Mouse (Mus musculus): ENCODE results near the gene 1700017B05Rik. TPM values are rescaled to one million over a fixed set of nuclear protein-coding genes. Genes with fewer than 3 reads are reported as not detected.

Gene 1700017B05Rik
- polyA plus RNA-seq (2014; fragmentation: Illumina TruSeq; extraction: RNeasy Lipid Tissue Mini Kit (QIAGEN cat#74804); ENCODE audit: low read depth, low replicate concordance) = 0.40 TPM

DNA sequence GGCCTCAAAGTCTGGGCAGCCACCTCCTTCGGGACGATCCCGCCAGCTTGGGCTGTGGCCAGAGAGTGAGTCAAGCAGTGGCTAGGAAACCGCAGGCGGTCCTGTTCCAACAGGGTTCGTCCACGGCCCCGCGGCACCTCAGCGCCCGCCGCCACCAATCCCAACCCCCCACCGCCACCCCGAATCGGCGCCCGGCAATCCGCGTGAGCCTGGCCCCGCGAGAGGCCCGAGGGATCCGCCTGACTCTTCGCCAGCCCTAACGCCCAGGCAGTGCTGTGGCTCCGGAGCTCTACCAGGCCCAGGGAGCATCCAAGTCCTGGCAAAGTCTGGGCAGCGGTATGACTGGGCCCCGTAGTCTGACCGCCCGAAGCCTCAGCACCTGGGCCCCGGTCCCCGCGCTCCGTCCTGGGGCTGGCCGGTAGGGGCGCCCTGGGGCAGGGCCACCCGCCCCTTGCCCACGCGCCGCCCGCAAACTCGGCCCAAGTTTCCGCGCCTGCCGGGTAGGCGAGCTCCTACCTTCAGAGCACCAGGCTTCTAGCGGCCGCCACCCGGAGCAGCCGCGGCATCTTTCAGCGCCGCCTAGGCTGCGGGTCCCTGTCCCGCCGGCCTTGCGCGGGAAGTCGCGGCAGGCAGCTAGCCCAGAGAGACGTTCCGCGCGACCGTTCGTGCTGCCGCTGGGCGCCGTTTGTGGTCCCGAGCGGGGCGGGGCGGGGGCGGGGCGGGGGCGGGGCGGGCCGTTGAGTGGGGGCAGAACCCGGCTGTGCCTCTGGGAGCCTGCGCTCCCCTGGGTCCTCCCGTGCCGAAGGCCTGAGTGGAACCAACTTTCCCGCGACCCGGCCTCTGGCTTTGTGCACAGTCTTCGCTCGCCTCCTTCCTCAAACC lies at the start of gene 1700017B05Rik:
1700017B05Rik (minus strand) TSS at position 700 of the 882 bp plus-strand sequence.

DNA sequence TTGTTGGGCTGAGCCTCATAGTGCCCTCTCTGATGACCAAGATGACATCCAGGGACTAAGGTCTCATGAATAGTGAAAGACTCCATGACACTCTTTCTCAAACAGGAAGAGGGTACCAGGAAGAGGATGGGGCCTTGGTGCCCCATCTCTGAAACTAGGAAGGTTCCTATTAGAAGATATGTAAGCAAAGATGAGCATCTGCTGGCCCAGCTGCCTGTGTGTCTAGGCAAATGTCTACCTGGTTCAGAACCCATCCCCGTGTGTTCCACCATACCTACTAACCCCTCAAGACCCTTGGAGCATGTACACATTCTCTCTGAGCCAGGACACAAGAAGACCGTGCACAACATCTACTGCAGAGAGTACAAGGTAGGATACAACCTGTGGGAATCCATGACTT lies 26.2 kb downstream of the 1700017B05Rik start, which contains the start of gene Trcg1:
Trcg1 (plus strand) TSS at position 301 of the 400 bp plus-strand sequence.

Other genes starting within 250 kb of the 1700017B05Rik start
- gene Sin3a, start 190.6 kb downstream of the 1700017B05Rik start, polyA plus RNA-seq (2014; fragmentation: Illumina TruSeq; extraction: RNeasy Lipid Tissue Mini Kit (QIAGEN cat#74804); ENCODE audit: low read depth, low replicate concordance) = 11.2 TPM
- 6.0 TPM for gene Man2c1, start 131.9 kb downstream of the 1700017B05Rik start, polyA plus RNA-seq (2014; fragmentation: Illumina TruSeq; extraction: RNeasy Lipid Tissue Mini Kit (QIAGEN cat#74804); ENCODE audit: low read depth, low replicate concordance)
- 1.7 TPM for gene Neil1, start 114.3 kb downstream of the 1700017B05Rik start, polyA plus RNA-seq (2014; fragmentation: Illumina TruSeq; extraction: RNeasy Lipid Tissue Mini Kit (QIAGEN cat#74804); ENCODE audit: low read depth, low replicate concordance)
- 9.2 TPM for gene Commd4, start 104.3 kb downstream of the 1700017B05Rik start, polyA plus RNA-seq (2014; fragmentation: Illumina TruSeq; extraction: RNeasy Lipid Tissue Mini Kit (QIAGEN cat#74804); ENCODE audit: low read depth, low replicate concordance)
- gene Trcg1, start 26.1 kb downstream of the 1700017B05Rik start, polyA plus RNA-seq (2014; fragmentation: Illumina TruSeq; extraction: RNeasy Lipid Tissue Mini Kit (QIAGEN cat#74804); ENCODE audit: low read depth, low replicate concordance) = not detected
- gene Ppcdc, start 177.5 kb upstream of the 1700017B05Rik start, polyA plus RNA-seq (2014; fragmentation: Illumina TruSeq; extraction: RNeasy Lipid Tissue Mini Kit (QIAGEN cat#74804); ENCODE audit: low read depth, low replicate concordance) = 10.6 TPM
- gene Scamp5, start 205.4 kb upstream of the 1700017B05Rik start, polyA plus RNA-seq (2014; fragmentation: Illumina TruSeq; extraction: RNeasy Lipid Tissue Mini Kit (QIAGEN cat#74804); ENCODE audit: low read depth, low replicate concordance) = 3.3 TPM
- not detected for gene Rpp25, start 241.4 kb upstream of the 1700017B05Rik start, polyA plus RNA-seq (2014; fragmentation: Illumina TruSeq; extraction: RNeasy Lipid Tissue Mini Kit (QIAGEN cat#74804); ENCODE audit: low read depth, low replicate concordance)

All from liver, adult 10 weeks (tissue).